Mouse (Mus musculus) MEL (cell line): ENCODE results near the gene Mrpl1.
A peak's percentile ranks its signal among the peaks of the same experiment; 100 is the strongest.

Source experiments
- CHD1 ChIP-seq: IDR thresholded peaks from 2 replicates; pipeline ENCODE4 v1.6.1; 2012; ENCODE audit warnings: low read depth, mild to moderate bottlenecking, inconsistent platforms, low read length, improper control_type of control experiment
- CTCF ChIP-seq, 3 experiments: IDR thresholded peaks in 2 of 3; conservative IDR thresholded peaks in 1 of 3; 2 replicates each; pipeline ENCODE4 v1.5.1; 2011 to 2012; ENCODE audit warnings: low read length in 3 of 3, low read depth in 2 of 3, mild to moderate bottlenecking in 2 of 3, improper control_type of control experiment in 1 of 3, inconsistent platforms in 1 of 3, mixed read lengths in 1 of 3, moderate library complexity in 1 of 3; ENCODE audit not compliant: control insufficient read depth in 1 of 3, insufficient read depth in 1 of 3, poor library complexity in 1 of 3, severe bottlenecking in 1 of 3
- E2F4 ChIP-seq: IDR thresholded peaks from 2 replicates; pipeline ENCODE4 v1.6.1; 2011; ENCODE audit warnings: low read depth, low read length, improper control_type of control experiment, borderline replicate concordance
- EP300 ChIP-seq, 2 experiments: IDR thresholded peaks; 2 replicates each; pipeline ENCODE4 v1.6.1; 2011; ENCODE audit warnings: improper control_type of control experiment in 2 of 2, low read length in 2 of 2, low read depth in 1 of 2, mild to moderate bottlenecking in 1 of 2
- HCFC1 ChIP-seq: IDR thresholded peaks from 2 replicates; pipeline ENCODE4 v1.6.1; 2012; ENCODE audit warnings: low read depth, mild to moderate bottlenecking, inconsistent platforms, low read length, improper control_type of control experiment, moderate library complexity
- KAT2A ChIP-seq: conservative IDR thresholded peaks from 2 replicates; pipeline ENCODE4 v1.6.1; 2012; ENCODE audit warnings: low read depth, low read length, improper control_type of control experiment, inconsistent platforms
- MAX ChIP-seq: IDR thresholded peaks from 2 replicates; pipeline ENCODE4 v1.6.1; 2011; ENCODE audit warnings: low read length, improper control_type of control experiment
- MAZ ChIP-seq: IDR thresholded peaks from 2 replicates; pipeline ENCODE4 v1.6.1; 2012; ENCODE audit warnings: low read depth, mild to moderate bottlenecking, inconsistent platforms, low read length, improper control_type of control experiment
- MXI1 ChIP-seq: IDR thresholded peaks from 2 replicates; pipeline ENCODE4 v1.6.1; 2011; ENCODE audit warnings: mild to moderate bottlenecking, low read depth, low read length, improper control_type of control experiment
- POLR2A ChIP-seq, 2 experiments: IDR thresholded peaks; 2 replicates each; pipeline ENCODE4 v1.6.1; 2011 to 2012; ENCODE audit warnings: low read length in 2 of 2, mild to moderate bottlenecking in 2 of 2, control low read depth in 1 of 2, improper control_type of control experiment in 1 of 2, low read depth in 1 of 2, moderate library complexity in 1 of 2; ENCODE audit not compliant: control insufficient read depth in 1 of 2, insufficient read depth in 1 of 2, poor library complexity in 1 of 2
- POLR2AphosphoS2 ChIP-seq: IDR thresholded peaks from 2 replicates; pipeline ENCODE4 v1.6.1; 2011; ENCODE audit warnings: low read length, improper control_type of control experiment
- RCOR1 ChIP-seq: IDR thresholded peaks from 2 replicates; pipeline ENCODE4 v1.6.1; 2012; ENCODE audit warnings: low read depth, mild to moderate bottlenecking, inconsistent platforms, low read length, improper control_type of control experiment
- USF2 ChIP-seq, 2 experiments: IDR thresholded peaks; 2 replicates each; pipeline ENCODE4 v1.6.1; 2011 to 2012; ENCODE audit warnings: improper control_type of control experiment in 2 of 2, low read length in 2 of 2, borderline replicate concordance in 1 of 2, inconsistent platforms in 1 of 2, low read depth in 1 of 2, mild to moderate bottlenecking in 1 of 2; ENCODE audit not compliant: insufficient read depth in 1 of 2
- ZNF384 ChIP-seq: IDR thresholded peaks from 2 replicates; pipeline ENCODE4 v1.6.1; 2012; ENCODE audit warnings: low read depth, mild to moderate bottlenecking, inconsistent platforms, low read length, improper control_type of control experiment

DNA sequence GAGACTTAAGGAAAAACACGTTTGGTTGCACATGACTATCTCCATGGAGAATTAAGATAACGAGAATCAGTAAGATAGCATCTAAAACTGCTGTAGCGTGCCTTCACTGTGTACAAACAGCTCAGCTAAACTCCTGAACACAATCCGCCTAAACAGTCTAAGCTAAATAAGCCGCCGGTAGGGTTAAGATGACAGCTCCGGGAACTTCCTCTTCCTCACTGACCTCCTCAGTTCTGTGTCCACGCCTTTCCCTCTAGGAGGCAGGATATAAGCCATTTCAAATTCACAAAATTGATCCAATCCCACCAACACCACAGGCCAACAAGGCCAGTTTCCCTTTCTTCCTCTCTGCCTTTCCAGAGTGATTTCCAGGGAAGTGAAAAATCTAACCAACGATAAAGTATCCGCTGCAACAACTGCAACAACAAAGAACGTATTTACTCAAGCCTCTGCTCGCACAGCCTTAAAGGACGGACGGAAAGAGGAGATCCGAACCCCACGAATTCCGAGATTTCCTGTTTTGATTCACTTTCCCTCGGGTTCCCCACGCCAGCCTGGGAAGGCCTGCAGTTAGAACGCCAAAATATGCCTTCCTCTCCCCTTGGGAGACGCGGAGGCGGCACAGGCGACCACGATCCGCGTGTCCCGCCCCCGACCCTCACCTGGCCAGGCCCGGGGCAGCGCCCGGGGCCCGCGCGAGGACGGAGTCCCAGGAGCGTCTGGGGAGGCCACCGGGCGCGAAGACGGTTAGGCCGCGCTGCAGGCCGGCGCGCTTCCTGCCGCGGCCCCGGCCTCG lies 48.6 kb upstream of the Mrpl1 start:
- no peak for TF ChIP-seq USF2 (IDR thresholded peaks at IDR 0.05; ENCODE audit: borderline replicate concordance in 1 of 2, insufficient read depth in 1 of 2, low read depth in 1 of 2, low read length in 2 of 2)
- no peak for TF ChIP-seq CTCF (IDR thresholded peaks at IDR 0.05 in 2 of 3, conservative IDR thresholded peaks at IDR 0.05 in 1 of 3; ENCODE audit: control insufficient read depth in 1 of 3, insufficient read depth in 1 of 3, low read depth in 2 of 3, low read length in 3 of 3, poor library complexity in 1 of 3, severe bottlenecking in 1 of 3)
- TF ChIP-seq ZNF384: no peak
- no peak; a peak in 1 of 4 replicates for TF ChIP-seq POLR2A (IDR thresholded peaks at IDR 0.05; ENCODE audit: control insufficient read depth in 1 of 2, insufficient read depth in 1 of 2, low read depth in 1 of 2, low read length in 2 of 2, poor library complexity in 1 of 2)
- no peak; a peak in 2 of 4 replicates for TF ChIP-seq EP300 (IDR thresholded peaks at IDR 0.05; ENCODE audit: low read depth in 1 of 2, low read length in 2 of 2)
- TF ChIP-seq MAX: no peak; the same call in 1 of the 2 replicates
- TF ChIP-seq E2F4: no peak
- no peak for TF ChIP-seq POLR2AphosphoS2
- TF ChIP-seq RCOR1: no peak
- TF ChIP-seq HCFC1: no peak
- no peak; the same call in 1 of the 2 replicates for TF ChIP-seq MXI1
- no peak for TF ChIP-seq MAZ
- no peak for TF ChIP-seq KAT2A
- TF ChIP-seq CHD1: 0 out of 2 replicates have a peak, but pooled peaks have one; percentile 8
